Mouse (Mus musculus) embryo, embryonic 11 days (tissue): ENCODE data around the gene Trmt61a.

Experiments
- DNase-seq: peaks from one replicate; pipeline ENCODE4 v3.0.0-alpha.2; 2015

The Trmt61a gene

GRCm38 (mm10) chr12:111672581-111672980 lies 5.3 kb upstream of the Trmt61a start:
- no peak for DNase-seq

GRCm38 (mm10) chr12:111674850-111675486 lies 2.9 kb upstream of the Trmt61a start:
- no peak for DNase-seq

GRCm38 (mm10) chr12:111675797-111676580 lies 1.9 kb upstream of the Trmt61a start:
- no peak for DNase-seq

- no peak for DNase-seq
Measured at GRCm38 (mm10) chr12:111677421-111677820, 484 bp upstream of the Trmt61a start.

- DNase-seq: no peak
Measured at GRCm38 (mm10) chr12:111678670-111678933, 697 bp downstream of the Trmt61a start.

- DNase-seq: no peak
Measured at GRCm38 (mm10) chr12:111678997-111679396, 1.1 kb downstream of the Trmt61a start.

- no peak for DNase-seq
Measured at GRCm38 (mm10) chr12:111680661-111681060, 2.8 kb downstream of the Trmt61a start.

GRCm38 (mm10) chr12:111681305-111681704 lies 3.4 kb downstream of the Trmt61a start:
- no peak for DNase-seq

- no peak for DNase-seq
Measured at GRCm38 (mm10) chr12:111682003-111682402, 4.1 kb downstream of the Trmt61a start.

GRCm38 (mm10) chr12:111682806-111683205 lies 4.9 kb downstream of the Trmt61a start:
- no peak for DNase-seq

- no peak for DNase-seq
Measured at GRCm38 (mm10) chr12:111686390-111686789, 8.5 kb downstream of the Trmt61a start.

- DNase-seq: peak; percentile 37
Measured at GRCm38 (mm10) chr12:111687350-111688068, 9.6 kb downstream of the Trmt61a start.

- no peak for DNase-seq
Measured at GRCm38 (mm10) chr12:111688069-111688428, 10.1 kb downstream of the Trmt61a start.

- DNase-seq: no peak
Measured at GRCm38 (mm10) chr12:111689426-111689825, 11.5 kb downstream of the Trmt61a start.

GRCm38 (mm10) chr12:111691346-111691872 lies 13.5 kb downstream of the Trmt61a start:
- DNase-seq: peak; percentile 79

GRCm38 (mm10) chr12:111692899-111693298 lies 15.0 kb downstream of the Trmt61a start:
- DNase-seq: no peak

GRCm38 (mm10) chr12:111693341-111694270 lies 15.7 kb downstream of the Trmt61a start:
- peak; percentile 88 for DNase-seq

GRCm38 (mm10) chr12:111694271-111694781 lies 16.4 kb downstream of the Trmt61a start:
- DNase-seq: peak; percentile 57

- peak; percentile 70 for DNase-seq
Measured at GRCm38 (mm10) chr12:111694880-111695804, 17.2 kb downstream of the Trmt61a start.

- peak; percentile 87 for DNase-seq
Measured at GRCm38 (mm10) chr12:111696239-111696638, 18.3 kb downstream of the Trmt61a start.

GRCm38 (mm10) chr12:111697708-111698107 lies 19.8 kb downstream of the Trmt61a start:
- DNase-seq: no peak
